Mouse (Mus musculus): ENCODE data around the gene Msrb3. TPM values are rescaled to one million over a fixed set of nuclear protein-coding genes. Genes with fewer than 3 reads are reported as not detected.

Gene Msrb3
- 8.7 and 11.6 TPM in 2 replicates for polyA plus RNA-seq (2015; fragmentation: Nextera tagmentation; extraction: Ambion mirVana)

DNA sequence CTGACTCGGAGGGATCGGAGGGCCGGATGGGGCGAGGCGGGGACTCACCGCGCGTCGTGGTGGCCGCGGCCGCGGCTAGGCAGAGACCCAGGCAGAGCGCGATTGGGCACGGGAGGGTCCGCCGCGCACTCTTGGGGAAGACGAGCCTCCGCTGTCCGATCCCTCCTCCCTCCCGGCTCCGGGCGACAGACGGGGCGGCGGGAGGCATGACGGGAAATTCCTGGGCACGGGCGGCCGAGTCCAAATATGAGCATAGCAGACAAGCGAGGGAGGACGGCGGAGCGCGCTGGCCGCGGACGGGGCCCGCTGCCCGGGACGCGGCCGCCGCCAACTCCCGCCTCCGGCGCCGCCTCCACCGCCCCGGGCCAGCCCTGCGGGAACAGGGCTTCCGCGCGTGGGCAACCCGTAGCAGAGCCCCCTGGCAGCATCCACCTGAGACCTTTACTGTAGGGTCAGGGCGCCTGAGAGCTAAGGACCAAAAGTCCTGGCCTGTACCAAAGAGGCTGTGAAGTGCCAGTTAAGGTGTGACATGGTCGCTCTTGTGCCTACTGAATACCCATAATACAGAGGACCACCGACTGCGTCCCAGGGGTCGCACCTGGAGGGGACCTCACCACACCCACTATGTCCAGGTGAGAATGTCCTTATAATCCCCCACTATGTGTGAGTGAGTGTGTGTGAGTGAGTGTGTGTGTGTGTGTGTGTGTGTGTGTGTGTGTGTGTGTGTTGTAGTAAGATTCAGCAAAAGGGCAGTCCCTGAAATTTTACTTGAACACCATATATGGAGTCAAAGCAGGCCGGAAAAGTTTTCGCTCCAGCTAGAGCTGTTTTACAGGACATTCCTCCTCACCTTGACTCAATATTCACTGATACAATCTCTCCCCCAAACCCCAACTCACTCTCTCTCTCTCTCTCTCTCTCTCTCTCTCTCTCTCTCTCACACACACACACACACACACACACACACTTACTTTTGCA is at the start of gene Msrb3:
TSS of gene Msrb3 (minus strand) at position 317 of the 978 bp plus-strand sequence.
- Histone ChIP-seq H3K27me3 (ENCODE audit: insufficient read depth, low read length) (peaks cover 14% of the 10 kb centered on the region; the same call in 1 of the 2 replicates), H3K4me2 (replicated peaks; ENCODE audit: low read depth, low read length) (peak within 1 kb of the TSS; percentile 94), H3K4me3 (ENCODE audit: low read length) (peak within 1 kb of the TSS; percentile 67), H3K27ac (ENCODE audit: low read length) (peak within 1 kb of the TSS; percentile 3; the same call in 1 of the 2 replicates), H3K36me3 (ENCODE audit: insufficient read depth, low read length) (no peaks in the 10 kb centered on the region), H3K9ac (replicated peaks; ENCODE audit: low read length) (peak within 1 kb of the TSS; percentile 76), H3K9me3 (ENCODE audit: low read length) (no peaks in the 10 kb centered on the region), H3K4me1 (ENCODE audit: insufficient read depth, low read length) (peaks cover 12% of the 10 kb centered on the region; the same call in 1 of the 2 replicates)
- 3% methylated on average over 62 of the region's 64 CpGs for WGBS
- peak; percentile 87 for ATAC-seq (ENCODE audit: low FRiP score, low TSS enrichment)

DNA sequence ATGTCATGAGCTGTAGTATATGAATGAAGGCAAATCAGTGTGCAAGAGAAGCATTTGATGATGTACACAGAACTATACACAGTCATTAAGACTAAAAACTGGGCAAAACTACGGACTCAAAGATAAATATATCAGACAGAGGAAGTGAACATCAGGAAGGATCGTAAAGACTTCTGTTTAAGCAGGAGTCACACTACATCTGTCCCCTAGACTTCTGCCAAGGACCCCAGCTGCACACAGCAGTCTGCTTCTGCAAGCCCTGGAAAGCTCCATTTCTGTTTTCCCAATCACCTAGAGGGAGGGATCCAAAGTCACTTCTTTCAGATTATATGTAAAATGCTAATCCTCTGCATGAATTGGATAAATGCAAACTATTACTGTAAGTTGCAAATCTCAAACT is 49.6 kb upstream of the Msrb3 start:
- no peak for ATAC-seq (ENCODE audit: low FRiP score, low TSS enrichment)
- H3K4me2 ChIP-seq (replicated peaks; ENCODE audit: low read depth, low read length), result no peak overlapping the region
- H3K4me3 ChIP-seq (ENCODE audit: low read length), result no peak overlapping the region
- 36% methylated on average over 2 of the region's 2 CpGs for WGBS
- no peak overlapping the region for H3K27ac ChIP-seq (ENCODE audit: low read length)
- H3K27me3 ChIP-seq (ENCODE audit: insufficient read depth, low read length), result no peaks in the 10 kb centered on the region
- H3K36me3 ChIP-seq (ENCODE audit: insufficient read depth, low read length), result no peaks in the 10 kb centered on the region
- H3K9me3 ChIP-seq (ENCODE audit: low read length), result no peaks in the 10 kb centered on the region
- peaks cover 5% of the 10 kb centered on the region for H3K4me1 ChIP-seq (ENCODE audit: insufficient read depth, low read length)
- H3K9ac ChIP-seq (replicated peaks; ENCODE audit: low read length), result no peak overlapping the region

- H3K27ac ChIP-seq (ENCODE audit: low read length), result no peak overlapping the region
- no peaks in the 10 kb centered on the region for H3K36me3 ChIP-seq (ENCODE audit: insufficient read depth, low read length)
- no peak overlapping the region for H3K9ac ChIP-seq (replicated peaks; ENCODE audit: low read length)
- H3K4me1 ChIP-seq (ENCODE audit: insufficient read depth, low read length), result peaks cover 1% of the 10 kb centered on the region
- H3K9me3 ChIP-seq (ENCODE audit: low read length), result no peaks in the 10 kb centered on the region
- H3K4me3 ChIP-seq (ENCODE audit: low read length), result no peak overlapping the region
- H3K27me3 ChIP-seq (ENCODE audit: insufficient read depth, low read length), result no peaks in the 10 kb centered on the region
- WGBS, result 86% methylated on average over 2 of the region's 2 CpGs
- no peak for ATAC-seq (ENCODE audit: low FRiP score, low TSS enrichment)
- no peak overlapping the region for H3K4me2 ChIP-seq (replicated peaks; ENCODE audit: low read depth, low read length)
Observed at GRCm38 (mm10) chr10:120947842-120948241, 48.9 kb upstream of the Msrb3 start.

DNA sequence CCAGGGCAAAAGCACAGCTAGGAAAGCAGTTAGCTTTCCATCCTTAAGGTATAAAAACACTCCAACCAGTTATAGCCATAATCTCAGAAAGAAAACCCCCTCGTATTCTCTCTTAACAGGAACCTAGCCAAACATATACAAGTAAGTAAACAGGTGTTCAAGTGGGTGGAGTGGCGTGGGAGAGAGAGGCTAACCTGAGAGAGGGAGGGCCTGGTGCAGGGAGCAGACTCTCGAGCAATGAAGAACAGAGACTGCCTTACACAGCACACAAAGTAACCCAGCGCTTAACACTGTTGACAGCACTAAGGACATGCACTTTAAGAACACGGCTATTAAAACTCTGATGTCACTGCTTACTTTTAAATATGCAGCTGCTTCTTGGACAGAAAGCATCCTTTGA is 47.9 kb upstream of the Msrb3 start:
- H3K4me2 ChIP-seq (replicated peaks; ENCODE audit: low read depth, low read length), result no peak overlapping the region
- no peak overlapping the region for H3K9ac ChIP-seq (replicated peaks; ENCODE audit: low read length)
- no peak overlapping the region for H3K4me3 ChIP-seq (ENCODE audit: low read length)
- 87% methylated on average over 5 of the region's 5 CpGs for WGBS
- no peaks in the 10 kb centered on the region for H3K9me3 ChIP-seq (ENCODE audit: low read length)
- no peaks in the 10 kb centered on the region for H3K27me3 ChIP-seq (ENCODE audit: insufficient read depth, low read length)
- no peak overlapping the region for H3K27ac ChIP-seq (ENCODE audit: low read length)
- ATAC-seq (ENCODE audit: low FRiP score, low TSS enrichment), result no peak
- H3K4me1 ChIP-seq (ENCODE audit: insufficient read depth, low read length), result no peaks in the 10 kb centered on the region
- H3K36me3 ChIP-seq (ENCODE audit: insufficient read depth, low read length), result no peaks in the 10 kb centered on the region

- no peaks in the 10 kb centered on the region for H3K4me1 ChIP-seq (ENCODE audit: insufficient read depth, low read length)
- H3K27ac ChIP-seq (ENCODE audit: low read length), result no peak overlapping the region
- ATAC-seq (ENCODE audit: low FRiP score, low TSS enrichment), result no peak
- no peak overlapping the region for H3K4me3 ChIP-seq (ENCODE audit: low read length)
- no peaks in the 10 kb centered on the region for H3K9me3 ChIP-seq (ENCODE audit: low read length)
- H3K4me2 ChIP-seq (replicated peaks; ENCODE audit: low read depth, low read length), result no peak overlapping the region
- 68% methylated on average over 2 of the region's 2 CpGs for WGBS
- no peaks in the 10 kb centered on the region for H3K36me3 ChIP-seq (ENCODE audit: insufficient read depth, low read length)
- no peaks in the 10 kb centered on the region for H3K27me3 ChIP-seq (ENCODE audit: insufficient read depth, low read length)
- no peak overlapping the region for H3K9ac ChIP-seq (replicated peaks; ENCODE audit: low read length)
Observed at GRCm38 (mm10) chr10:120938904-120939208, 40.0 kb upstream of the Msrb3 start.

DNA sequence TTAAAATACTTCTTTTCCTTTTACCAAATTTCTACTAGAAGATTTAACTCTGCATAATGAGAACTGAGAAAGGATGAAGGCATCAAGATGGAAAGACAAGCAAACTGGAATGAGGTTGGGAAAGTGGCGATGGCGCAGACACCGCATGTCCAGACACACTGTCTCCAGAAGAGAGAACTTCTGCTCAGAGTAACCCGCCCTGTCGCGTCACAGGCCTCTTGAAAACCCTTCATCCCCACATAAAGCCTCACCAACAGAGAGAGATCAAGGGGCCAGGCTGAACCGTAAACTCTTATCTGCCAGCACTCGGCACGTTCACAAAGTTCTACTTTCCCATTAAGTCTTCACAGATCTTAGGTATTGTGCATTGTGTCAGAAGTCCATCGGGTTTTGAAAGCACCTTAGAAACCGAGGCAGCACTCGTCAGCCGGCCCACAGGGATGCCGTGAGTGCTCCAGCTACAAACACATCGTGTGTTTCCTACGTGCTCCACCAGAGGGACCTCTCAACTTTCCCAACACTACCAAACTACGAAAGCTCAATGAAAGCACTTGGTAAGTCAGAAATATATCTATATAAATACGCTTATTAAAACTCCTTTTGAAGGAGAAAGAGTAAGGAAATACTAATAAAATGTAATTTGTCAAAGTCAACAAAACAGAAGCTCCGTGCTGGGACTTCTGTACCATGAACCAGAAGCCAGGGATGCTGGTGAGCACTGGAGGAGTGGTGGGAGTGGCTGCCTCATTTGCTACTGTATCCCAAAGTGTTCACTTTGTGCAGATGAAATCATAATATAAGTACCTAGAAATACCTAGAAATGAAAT is 39.4 kb upstream of the Msrb3 start:
- Histone ChIP-seq H3K27me3 (ENCODE audit: insufficient read depth, low read length) (no peaks in the 10 kb centered on the region), H3K4me2 (replicated peaks; ENCODE audit: low read depth, low read length) (no peak overlapping the region), H3K4me3 (ENCODE audit: low read length) (no peak overlapping the region), H3K4me1 (ENCODE audit: insufficient read depth, low read length) (no peaks in the 10 kb centered on the region), H3K27ac (ENCODE audit: low read length) (no peak overlapping the region), H3K36me3 (ENCODE audit: insufficient read depth, low read length) (no peaks in the 10 kb centered on the region), H3K9me3 (ENCODE audit: low read length) (no peaks in the 10 kb centered on the region), H3K9ac (replicated peaks; ENCODE audit: low read length) (no peak overlapping the region)
- ATAC-seq (ENCODE audit: low FRiP score, low TSS enrichment), result no peak
- 48% methylated on average over 19 of the region's 19 CpGs for WGBS

DNA sequence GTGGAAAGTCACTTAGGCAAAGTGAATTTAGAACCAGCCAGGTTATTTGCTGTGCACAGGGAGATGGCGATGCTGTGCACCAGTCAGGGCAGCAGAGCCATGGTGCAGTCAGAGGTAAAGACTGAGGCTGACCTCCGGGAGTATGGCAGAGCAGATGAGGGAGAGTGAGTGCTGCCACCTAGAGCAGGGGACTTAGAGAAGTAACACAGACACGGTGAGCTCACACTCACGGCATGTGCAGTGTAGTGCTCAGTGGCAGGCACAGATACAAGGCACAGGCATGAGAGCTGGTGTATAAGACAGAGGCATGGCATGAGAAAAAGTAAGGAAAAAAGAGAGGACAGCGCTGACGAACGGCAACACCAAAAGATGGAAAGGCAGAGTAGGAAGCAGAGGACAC is 30.6 kb upstream of the Msrb3 start:
- H3K4me3 ChIP-seq (ENCODE audit: low read length), result no peak overlapping the region
- H3K4me2 ChIP-seq (replicated peaks; ENCODE audit: low read depth, low read length), result no peak overlapping the region
- peaks cover 20% of the 10 kb centered on the region for H3K36me3 ChIP-seq (ENCODE audit: insufficient read depth, low read length)
- 77% methylated on average over 7 of the region's 7 CpGs for WGBS
- H3K9ac ChIP-seq (replicated peaks; ENCODE audit: low read length), result no peak overlapping the region
- no peak for ATAC-seq (ENCODE audit: low FRiP score, low TSS enrichment)
- H3K27me3 ChIP-seq (ENCODE audit: insufficient read depth, low read length), result no peaks in the 10 kb centered on the region
- no peaks in the 10 kb centered on the region for H3K4me1 ChIP-seq (ENCODE audit: insufficient read depth, low read length)
- no peaks in the 10 kb centered on the region for H3K9me3 ChIP-seq (ENCODE audit: low read length)
- H3K27ac ChIP-seq (ENCODE audit: low read length), result no peak overlapping the region

DNA sequence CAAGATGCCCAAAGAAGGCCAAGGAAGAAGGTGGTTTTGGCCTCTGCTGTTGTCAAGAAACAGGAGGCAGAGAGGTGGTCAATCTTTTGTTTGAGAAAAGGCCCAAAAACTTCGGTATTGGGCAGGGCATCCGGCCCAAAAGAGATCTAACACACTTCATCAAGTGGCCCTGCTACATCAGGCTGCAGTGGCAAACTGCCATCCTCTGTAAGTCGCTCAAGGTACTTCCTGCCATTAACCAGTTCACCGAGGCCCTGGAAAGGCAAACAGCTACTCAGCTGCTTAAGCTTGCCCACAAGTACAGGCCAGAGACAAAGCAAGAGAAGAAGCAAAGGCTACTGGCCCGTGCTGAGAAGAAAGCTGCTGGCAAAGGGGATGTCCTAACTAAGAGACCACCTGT is 29.3 kb upstream of the Msrb3 start:
- ATAC-seq (ENCODE audit: low FRiP score, low TSS enrichment), result no peak
- H3K36me3 ChIP-seq (ENCODE audit: insufficient read depth, low read length), result peaks cover 20% of the 10 kb centered on the region

GRCm38 (mm10) chr10:120926156-120926555 is 27.3 kb upstream of the Msrb3 start:
- Histone ChIP-seq H3K36me3 (ENCODE audit: insufficient read depth, low read length) (peaks cover 17% of the 10 kb centered on the region), H3K9ac (replicated peaks; ENCODE audit: low read length) (no peak overlapping the region), H3K27me3 (ENCODE audit: insufficient read depth, low read length) (no peaks in the 10 kb centered on the region), H3K4me3 (ENCODE audit: low read length) (no peak overlapping the region), H3K27ac (ENCODE audit: low read length) (no peak overlapping the region), H3K9me3 (ENCODE audit: low read length) (no peaks in the 10 kb centered on the region), H3K4me1 (ENCODE audit: insufficient read depth, low read length) (no peaks in the 10 kb centered on the region), H3K4me2 (replicated peaks; ENCODE audit: low read depth, low read length) (no peak overlapping the region)
- WGBS, result 89% methylated on average over 8 of the region's 8 CpGs
- no peak for ATAC-seq (ENCODE audit: low FRiP score, low TSS enrichment)

More for the DNA sequence above, 29.3 kb upstream of the Msrb3 start:
- no peaks in the 10 kb centered on the region for H3K9me3 ChIP-seq (ENCODE audit: low read length)
- H3K9ac ChIP-seq (replicated peaks; ENCODE audit: low read length), result no peak overlapping the region
- no peak overlapping the region for H3K4me2 ChIP-seq (replicated peaks; ENCODE audit: low read depth, low read length)
- WGBS, result 83% methylated on average over 5 of the region's 5 CpGs
- H3K27me3 ChIP-seq (ENCODE audit: insufficient read depth, low read length), result no peaks in the 10 kb centered on the region
- no peak overlapping the region for H3K4me3 ChIP-seq (ENCODE audit: low read length)
- H3K27ac ChIP-seq (ENCODE audit: low read length), result no peak overlapping the region
- no peaks in the 10 kb centered on the region for H3K4me1 ChIP-seq (ENCODE audit: insufficient read depth, low read length)

Data from kidney, embryonic 16.5 days (tissue).